Mouse (Mus musculus): ENCODE data around the gene Fsip1. TPM values are rescaled to one million over a fixed set of nuclear protein-coding genes. Genes with fewer than 3 reads are reported as not detected.

The Fsip1 gene
- total RNA-seq, 2 experiments from 2014 or later: 0.39 to 0.50 TPM

DNA sequence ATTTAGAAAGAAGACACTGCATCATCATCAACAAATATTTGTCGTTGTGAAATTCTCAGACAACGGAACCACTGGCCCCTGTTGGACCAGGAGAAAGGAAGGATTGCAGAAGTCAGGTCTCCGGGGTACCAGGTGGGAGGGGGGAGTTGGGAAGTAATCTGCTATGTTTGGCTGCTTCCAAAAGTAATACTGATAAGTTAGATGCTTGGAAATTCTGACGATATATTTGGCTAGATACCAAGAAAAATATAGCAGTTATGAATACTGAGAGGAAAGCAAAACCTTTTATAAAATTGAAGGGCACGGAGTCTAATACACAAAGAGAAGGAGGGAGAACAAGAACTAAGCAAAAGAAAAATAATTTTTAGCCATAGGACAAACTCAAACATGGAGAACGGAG lies 117.5 kb downstream of the Fsip1 start:
- intact Hi-C loops (cut with DNase I): no loop called here
- DNase-seq (ENCODE audit: low spot score in 2 of 2): no peak

DNA sequence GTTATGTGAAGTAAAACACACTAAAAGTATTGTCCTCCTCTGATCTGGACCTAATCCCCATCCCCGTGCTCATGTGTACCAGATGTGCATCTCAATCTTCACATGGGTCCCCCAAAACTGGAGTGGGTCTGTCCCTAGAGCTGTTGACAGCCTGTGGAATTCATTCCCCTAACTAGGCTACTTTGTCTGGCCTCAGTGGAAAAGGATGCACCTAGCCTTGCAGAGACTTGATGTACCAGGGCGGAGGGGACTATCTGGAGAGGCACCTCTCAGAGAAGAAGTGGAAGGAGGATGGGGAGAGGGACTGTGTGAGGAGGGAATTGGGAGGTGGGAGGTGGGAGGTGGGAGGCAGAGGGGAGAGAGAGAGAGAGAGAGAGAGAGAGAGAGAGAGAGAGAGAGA lies 119.0 kb downstream of the Fsip1 start:
- DNase-seq (ENCODE audit: low spot score in 2 of 2): no peak
- intact Hi-C loops (cut with DNase I): no loop called here

DNA sequence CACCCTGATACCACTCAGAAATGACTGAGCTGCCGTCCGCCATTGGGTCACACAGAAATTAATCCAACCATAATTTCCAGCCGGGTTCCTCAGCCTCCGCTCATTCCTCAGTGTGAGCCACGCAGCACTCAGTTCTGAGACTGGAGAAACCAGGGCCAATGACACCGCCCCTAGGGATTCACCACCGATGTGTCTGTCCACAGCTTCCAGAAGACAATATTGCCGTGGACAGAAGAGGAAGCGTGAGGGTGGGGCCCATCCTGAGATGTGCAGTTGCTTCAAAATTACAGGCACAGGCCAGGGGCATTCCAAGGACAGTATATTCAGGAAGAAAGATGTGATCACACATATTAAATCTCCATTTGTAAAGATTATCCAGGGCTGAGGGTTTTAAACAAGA lies 119.7 kb downstream of the Fsip1 start:
- no peak for DNase-seq (ENCODE audit: low spot score in 2 of 2)
- intact Hi-C loops (cut with DNase I): no loop called here

DNA sequence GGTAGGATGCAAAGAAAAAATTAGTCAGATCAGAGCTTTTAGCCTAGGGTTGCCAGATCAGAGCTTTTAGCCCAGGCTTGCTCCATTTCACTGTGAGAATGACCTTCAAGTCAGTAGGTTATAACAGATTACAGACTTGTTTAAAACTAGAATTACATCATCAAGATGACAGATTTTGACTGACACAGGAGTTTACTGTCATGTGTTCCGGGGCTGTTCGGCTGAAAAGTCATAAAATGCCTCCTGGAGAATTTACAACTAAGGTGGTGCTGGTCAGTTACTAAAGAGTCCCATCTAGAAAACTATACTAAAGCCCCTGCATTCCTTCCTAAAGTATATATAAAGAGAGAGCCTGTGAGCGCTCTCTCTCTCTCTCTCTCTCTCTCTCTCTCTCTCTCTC lies 128.5 kb downstream of the Fsip1 start:
- DNase-seq (ENCODE audit: low spot score in 2 of 2): no peak
- intact Hi-C loops (cut with DNase I): no loop called here

DNA sequence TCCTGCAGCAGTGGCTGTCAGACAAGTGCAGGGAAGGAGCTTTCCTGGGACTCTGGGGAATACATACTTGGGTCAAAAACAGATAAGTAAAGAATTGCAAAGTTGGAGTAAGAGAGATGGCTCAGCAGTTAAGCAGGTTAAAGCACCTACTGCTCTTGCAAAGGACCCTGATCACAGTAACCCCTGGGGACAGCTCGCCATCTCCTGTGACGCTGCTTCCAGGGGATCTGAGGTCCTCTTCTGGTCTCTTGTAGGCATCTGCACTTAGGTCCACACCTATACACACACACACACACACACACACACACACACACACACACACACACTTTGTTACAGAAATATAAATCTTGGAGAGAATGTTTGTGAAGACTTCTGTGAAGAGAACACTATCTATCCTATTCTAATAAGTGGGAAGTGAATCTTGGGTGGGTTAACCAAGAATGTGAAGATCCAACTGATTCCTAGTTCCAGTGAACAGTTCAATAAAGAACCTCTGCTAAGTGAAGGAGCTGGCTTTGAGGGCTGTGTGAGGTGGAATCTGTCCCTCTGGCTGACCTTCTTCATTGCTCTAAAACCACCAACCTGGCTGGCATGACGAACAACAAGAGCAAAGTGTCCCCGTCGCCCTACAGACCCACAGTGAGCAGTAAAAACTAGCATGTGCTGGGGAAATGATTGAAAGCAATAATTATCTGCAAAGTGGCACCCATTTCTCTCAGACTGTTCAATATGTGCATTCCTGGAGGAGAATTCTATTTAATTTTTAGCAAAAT lies 129.1 kb downstream of the Fsip1 start:
- intact Hi-C loops (cut with DNase I): no loop called here
- DNase-seq (ENCODE audit: low spot score in 2 of 2): no peak

DNA sequence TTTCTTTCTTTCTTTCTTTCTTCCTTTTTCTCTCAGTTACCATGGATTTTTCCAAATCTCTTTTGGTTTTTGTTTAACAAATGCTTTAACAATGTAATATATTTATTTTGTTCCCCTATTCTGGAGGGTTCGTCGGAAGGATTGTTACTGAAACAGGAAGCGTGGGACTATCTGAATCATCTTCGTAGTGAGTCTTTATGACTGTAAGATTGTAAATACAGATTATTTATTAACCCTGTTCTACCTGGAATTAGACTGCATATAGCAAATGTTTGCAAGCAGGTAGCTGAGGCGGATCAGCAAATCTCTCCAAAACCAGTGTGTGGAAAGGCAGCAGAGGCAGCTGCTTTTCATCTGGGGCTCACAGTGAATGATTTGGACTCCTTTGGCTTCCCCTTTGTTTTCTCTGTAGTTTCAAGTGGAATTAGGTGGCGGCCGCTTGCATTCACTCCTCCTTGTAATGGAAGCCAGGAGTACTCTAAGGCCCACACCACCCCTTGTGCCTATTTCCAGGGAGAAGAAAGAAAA lies 130.8 kb downstream of the Fsip1 start:
- DNase-seq (ENCODE audit: low spot score in 2 of 2): no peak
- intact Hi-C loops (cut with DNase I): no loop called here

DNA sequence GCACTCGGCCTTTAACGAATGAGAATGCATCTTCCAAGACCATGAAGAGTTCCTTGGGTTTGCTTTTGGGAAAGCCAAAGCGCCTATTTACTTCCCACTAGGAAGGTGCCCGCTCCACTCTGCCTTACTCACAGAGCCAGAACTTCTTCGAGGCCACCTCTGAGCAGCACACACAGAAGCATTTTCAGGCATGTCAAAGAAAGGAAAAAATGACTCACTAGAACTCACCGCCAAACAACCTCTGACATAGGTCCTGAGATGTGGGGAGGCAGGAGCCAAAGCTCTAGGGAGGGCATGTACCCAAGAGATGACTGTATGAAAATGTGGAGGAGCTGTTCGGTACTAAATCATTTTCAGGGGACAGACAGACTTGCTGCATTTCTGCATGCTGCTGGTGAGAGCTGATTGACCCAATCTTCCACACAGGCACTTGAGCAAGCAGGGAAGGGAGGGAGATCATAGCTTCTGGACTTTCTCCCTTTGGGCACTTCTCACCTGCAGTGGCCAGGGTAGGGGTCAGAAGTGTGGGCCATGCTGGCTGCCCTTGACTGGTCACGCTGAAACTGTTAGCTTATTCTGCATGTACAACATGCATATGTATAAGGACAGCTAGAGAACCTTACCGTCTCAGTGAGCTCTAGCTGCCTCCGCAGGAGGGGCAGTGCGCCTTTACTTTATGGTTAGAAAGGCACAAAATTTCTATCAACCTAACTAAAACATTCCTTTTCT lies 131.4 kb downstream of the Fsip1 start:
- intact Hi-C loops (cut with DNase I): no loop called here
- no peak for DNase-seq (ENCODE audit: low spot score in 2 of 2)

DNA sequence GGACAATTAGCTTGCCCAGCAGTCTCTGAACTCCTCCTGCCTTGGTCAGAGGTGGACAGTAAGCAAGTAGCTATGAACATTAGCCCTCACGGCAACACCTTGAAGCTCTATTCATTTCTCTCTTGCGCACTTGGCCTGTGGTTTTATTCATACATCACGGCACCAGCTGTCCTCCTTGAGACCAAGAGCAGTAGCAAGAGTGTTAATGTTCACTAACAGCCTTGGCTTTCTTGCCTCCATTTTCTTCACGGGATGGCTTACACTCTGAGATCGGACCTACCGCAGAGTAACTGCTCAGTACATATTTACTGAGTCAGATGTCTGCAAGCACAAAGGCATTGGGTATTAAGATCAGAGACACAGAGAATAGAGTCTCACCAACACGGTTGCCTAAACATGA lies 132.3 kb downstream of the Fsip1 start:
- intact Hi-C loops (cut with DNase I): no loop called here
- no peak for DNase-seq (ENCODE audit: low spot score in 2 of 2)

DNA sequence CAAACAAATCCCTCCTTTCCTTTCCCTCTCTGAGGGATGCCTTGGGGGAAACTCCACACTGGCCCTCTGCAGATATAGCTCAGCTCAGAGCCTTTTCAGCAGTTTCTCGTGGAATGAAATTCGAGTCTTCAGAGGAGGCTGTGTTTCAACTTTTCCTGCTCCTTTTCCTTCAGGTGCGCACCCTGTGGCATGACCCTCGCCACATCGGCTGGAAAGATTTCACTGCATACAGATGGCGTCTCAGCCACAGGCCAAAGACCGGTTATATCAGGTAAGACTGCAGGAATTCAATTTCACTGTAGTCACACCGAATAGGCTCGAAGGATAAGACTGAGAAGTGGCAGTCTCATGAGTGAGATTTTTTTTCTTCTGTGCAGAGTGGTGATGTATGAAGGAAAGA lies 133.0 kb downstream of the Fsip1 start:
- intact Hi-C loops (cut with DNase I): no loop called here
- no peak for DNase-seq (ENCODE audit: low spot score in 2 of 2)

DNA sequence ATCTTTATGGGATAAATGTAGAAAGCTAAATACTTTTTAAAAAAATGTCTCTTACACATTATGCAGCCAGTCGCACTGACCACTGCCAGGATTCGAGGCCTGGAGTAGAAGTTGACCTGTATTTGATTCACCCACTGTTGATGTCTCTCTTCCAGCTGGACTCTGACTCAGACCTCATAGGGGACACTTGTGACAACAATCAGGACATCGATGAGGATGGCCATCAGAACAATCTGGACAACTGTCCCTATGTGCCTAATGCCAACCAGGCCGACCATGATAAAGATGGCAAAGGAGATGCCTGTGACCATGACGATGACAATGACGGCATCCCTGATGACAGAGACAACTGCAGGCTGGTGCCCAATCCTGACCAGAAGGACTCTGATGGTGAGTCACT lies 134.5 kb downstream of the Fsip1 start:
- DNase-seq (ENCODE audit: low spot score in 2 of 2): no peak
- intact Hi-C loops (cut with DNase I): no loop called here

DNA sequence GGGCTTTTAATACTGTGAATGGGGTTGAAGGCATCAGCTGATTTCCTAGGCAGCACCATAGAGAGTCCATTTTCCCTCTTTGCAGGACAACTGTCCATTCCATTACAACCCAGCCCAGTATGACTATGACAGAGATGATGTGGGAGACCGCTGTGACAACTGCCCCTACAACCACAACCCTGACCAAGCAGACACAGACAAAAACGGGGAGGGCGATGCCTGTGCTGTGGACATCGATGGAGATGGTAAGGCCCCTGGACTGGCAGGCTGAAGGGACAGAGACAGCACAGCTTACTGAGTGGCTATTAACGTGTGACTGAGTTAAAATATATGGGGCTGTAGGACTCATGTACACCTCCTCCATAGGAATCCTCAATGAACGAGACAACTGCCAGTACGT lies 136.0 kb downstream of the Fsip1 start:
- intact Hi-C loops (cut with DNase I): no loop called here
- no peak for DNase-seq (ENCODE audit: low spot score in 2 of 2)

DNA sequence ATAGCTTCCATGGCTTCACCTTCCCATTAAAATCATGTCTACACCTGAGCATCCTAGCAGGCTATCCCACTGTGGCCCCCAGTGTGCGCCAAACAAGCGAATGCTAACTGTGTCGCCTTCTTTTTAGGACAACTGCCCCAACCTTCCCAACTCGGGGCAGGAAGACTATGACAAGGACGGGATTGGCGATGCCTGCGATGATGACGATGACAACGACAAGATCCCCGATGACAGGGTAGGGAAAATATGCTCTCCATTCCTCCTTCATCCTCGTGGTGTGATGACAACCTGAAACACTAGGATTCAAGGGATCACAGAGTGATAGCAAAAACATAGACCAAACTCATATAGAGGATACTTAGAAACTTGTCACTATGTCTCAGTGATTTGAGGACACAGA lies 136.7 kb downstream of the Fsip1 start:
- intact Hi-C loops (cut with DNase I): no loop called here
- no peak for DNase-seq (ENCODE audit: low spot score in 2 of 2)

DNA sequence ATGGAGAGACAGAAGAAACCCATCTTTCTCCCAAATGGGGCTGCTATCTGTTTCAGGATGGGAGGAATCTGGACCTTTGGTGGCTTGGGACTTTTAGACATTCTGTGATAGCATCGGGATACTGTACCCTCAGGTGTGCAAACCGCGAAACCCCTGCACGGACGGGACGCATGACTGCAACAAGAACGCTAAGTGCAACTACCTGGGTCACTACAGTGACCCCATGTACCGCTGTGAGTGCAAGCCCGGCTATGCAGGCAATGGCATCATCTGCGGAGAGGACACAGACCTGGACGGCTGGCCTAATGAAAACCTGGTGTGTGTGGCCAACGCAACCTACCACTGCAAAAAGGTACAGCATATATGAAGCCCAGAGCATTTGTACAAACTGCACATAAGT lies 137.1 kb downstream of the Fsip1 start:
- intact Hi-C loops (cut with DNase I): no loop called here
- DNase-seq (ENCODE audit: low spot score in 2 of 2): no peak

DNA sequence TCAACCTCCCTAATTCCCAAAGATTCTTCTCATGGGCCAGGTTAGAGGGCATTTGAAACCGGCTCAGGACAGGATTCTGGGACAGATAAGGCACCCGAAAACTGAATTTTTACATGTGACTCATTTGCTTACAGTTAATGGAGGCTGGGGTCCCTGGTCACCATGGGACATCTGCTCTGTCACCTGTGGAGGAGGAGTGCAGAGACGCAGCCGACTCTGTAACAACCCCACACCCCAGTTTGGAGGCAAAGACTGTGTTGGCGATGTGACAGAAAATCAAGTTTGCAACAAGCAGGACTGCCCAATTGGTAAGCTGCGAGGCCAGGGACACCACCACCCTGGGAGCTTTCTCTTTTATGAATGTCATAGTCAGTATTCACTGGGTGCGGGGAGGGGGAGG lies 138.3 kb downstream of the Fsip1 start:
- no peak for DNase-seq (ENCODE audit: low spot score in 2 of 2)
- intact Hi-C loops (cut with DNase I): no loop called here

DNA sequence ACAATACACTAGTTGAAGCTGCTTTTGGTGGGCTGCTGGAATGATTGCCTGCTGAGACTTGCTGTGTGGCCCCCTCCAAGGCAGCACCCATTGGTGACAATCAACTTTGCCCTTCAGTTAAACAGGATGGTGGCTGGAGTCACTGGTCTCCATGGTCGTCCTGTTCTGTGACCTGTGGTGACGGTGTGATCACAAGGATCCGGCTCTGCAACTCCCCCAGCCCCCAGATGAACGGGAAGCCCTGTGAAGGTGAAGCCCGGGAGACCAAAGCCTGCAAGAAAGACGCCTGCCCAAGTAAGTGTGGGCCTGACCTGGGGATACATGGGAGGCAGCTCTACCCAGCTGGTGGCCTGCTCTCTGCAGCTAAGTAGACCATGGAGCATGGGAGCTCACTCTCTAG lies 138.7 kb downstream of the Fsip1 start:
- intact Hi-C loops (cut with DNase I): no loop called here
- no peak for DNase-seq (ENCODE audit: low spot score in 2 of 2)

DNA sequence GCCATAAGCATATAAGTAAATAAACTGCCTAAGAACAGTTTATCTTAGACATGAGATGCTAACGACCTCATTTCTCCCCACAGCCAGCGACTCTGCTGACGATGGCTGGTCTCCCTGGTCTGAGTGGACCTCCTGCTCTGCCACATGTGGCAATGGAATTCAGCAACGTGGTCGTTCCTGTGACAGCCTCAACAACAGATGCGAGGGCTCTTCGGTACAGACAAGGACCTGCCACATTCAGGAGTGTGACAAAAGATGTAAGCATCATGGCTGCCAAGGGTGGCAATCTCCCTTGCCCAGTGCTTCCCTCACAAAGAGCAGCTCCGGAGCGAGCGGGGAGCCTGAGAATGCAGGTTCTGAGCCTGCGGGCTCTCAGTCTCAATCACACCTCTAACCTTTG lies 139.4 kb downstream of the Fsip1 start:
- intact Hi-C loops (cut with DNase I): no loop called here
- DNase-seq (ENCODE audit: low spot score in 2 of 2): no peak

DNA sequence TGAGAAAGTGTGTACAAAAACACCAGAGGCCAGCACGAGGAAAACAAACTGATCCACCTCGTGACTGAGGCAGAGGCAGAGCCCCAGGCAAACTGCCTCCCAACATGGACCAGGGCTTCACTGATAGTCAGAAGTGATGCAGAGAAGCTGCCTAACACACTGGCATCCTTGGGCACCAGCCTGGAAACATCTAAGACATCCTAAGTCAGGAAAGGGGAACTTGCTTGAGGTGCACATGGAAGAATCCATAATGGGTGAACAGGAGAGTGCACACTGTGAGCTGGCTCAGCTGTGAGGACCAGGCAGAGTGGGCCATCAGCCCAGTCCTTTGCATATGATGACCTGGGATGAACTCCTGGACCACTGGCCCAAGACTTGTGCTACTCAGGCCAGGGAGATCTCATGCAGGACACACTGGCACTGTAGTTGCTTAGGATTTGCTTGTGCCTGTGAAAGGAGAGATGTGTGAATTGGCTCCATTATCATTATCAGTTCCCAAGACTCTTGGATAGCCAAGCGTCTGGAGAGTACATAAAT lies 139.9 kb downstream of the Fsip1 start:
- intact Hi-C loops (cut with DNase I): no loop called here
- no peak for DNase-seq (ENCODE audit: low spot score in 2 of 2)

DNA sequence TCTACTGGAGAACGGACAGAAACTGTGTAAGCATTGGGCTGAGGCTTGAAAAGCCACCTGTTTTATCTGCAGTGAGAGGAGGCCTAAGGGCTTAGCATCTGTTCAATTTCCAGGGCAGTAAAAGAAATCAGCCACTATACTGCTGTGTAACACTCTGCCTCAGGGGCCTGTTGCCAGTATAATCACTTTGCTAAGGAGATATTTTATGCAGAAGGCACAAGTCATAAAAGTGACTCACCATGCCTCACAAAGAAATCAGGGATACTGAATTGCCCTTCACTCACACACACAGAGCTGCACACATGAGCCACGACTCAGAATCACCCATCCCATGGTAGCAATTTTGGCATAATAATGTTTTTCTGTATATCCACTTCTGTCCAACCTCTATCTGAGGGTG lies 140.6 kb downstream of the Fsip1 start:
- DNase-seq (ENCODE audit: low spot score in 2 of 2): peak in 1 of 2 experiments; percentile 9
- intact Hi-C loops (cut with DNase I): no loop called here

DNA sequence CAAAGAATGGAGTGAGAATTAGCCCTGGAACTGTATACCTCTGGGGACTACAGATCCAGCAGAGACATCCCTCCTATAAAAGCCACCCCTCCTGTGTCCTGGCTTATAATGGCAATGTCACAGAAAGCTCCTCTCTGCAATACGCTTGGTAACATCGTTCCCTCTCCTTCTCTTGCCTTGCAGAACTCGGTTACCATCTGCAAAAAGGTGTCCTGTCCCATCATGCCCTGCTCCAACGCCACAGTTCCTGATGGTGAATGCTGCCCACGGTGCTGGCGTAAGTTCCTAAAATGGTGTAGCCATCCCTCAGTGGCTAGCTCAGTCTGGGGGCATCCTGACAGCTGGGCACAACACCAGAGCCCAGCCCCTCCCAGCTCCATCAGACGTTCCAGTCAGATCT lies 141.1 kb downstream of the Fsip1 start:
- intact Hi-C loops (cut with DNase I): no loop called here

DNA sequence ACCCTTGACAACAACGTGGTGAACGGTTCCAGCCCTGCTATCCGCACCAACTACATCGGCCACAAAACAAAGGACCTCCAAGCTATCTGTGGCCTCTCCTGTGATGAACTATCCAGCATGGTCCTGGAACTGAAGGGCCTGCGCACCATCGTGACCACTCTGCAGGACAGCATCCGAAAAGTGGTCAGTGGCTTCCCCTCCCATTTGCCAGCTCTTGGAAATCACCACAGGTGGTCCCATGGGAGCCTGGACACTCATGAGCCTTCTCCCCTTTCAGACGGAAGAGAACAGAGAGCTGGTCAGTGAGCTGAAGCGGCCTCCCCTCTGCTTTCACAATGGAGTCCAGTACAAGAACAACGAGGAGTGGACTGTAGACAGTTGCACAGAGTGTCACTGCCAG lies 142.1 kb downstream of the Fsip1 start:
- intact Hi-C loops (cut with DNase I): loop anchor here (5.0 kb wide), 3 partner anchors 133 to 662 kb away; no protein-coding TSS in a partner anchor
- no peak for DNase-seq (ENCODE audit: low spot score in 2 of 2)

More for the DNA sequence above, 141.1 kb downstream of the Fsip1 start:
- DNase-seq (ENCODE audit: low spot score in 2 of 2): no peak

Data from left cerebral cortex, postnatal 25 days (tissue).